Mouse (Mus musculus): Measurements from ENCODE around the gene Bcl9. TPM values are rescaled to one million over a fixed set of nuclear protein-coding genes. Genes with fewer than 3 reads are reported as not detected.

Bcl9 gene
- polyA plus RNA-seq, 1 experiment, result 4.9 TPM

GRCm38 (mm10) chr3:97301586-97301985, 3.9 kb upstream of the Bcl9 start:
- Histone ChIP-seq H3ac (ENCODE audit: control insufficient read depth, insufficient read length, low read depth) (no peak overlapping the region), H3K27me3 (ENCODE audit: control insufficient read depth, insufficient read depth, insufficient read length) (no peaks in the 10 kb centered on the region), H3K79me3 (ENCODE audit: low read depth) (no peaks in the 10 kb centered on the region), H3K4me3 (ENCODE audit: insufficient read depth, poor library complexity, severe bottlenecking) (no peak overlapping the region), H3K36me3 (ENCODE audit: control insufficient read depth, insufficient read depth) (no peaks in the 10 kb centered on the region), H3K79me2 (ENCODE audit: control insufficient read depth, insufficient read depth) (no peaks in the 10 kb centered on the region)
- TF ChIP-seq FOSL1 (IDR thresholded peaks at IDR 0.05; ENCODE audit: insufficient read depth, low read length, poor library complexity, severe bottlenecking) (no peak), MYOG (IDR thresholded peaks at IDR 0.05; ENCODE audit: control insufficient read depth, extremely low read depth, insufficient read length) (no peak), CTCF (IDR thresholded peaks at IDR 0.05; ENCODE audit: control insufficient read depth, insufficient read depth, insufficient read length) (no peak), CEBPB (IDR thresholded peaks at IDR 0.05; ENCODE audit: low read depth) (no peak), MYOD1 (IDR thresholded peaks at IDR 0.05; ENCODE audit: control insufficient read depth, insufficient read length, low read depth) (no peak), MAX (IDR thresholded peaks at IDR 0.05) (no peak), USF1 (IDR thresholded peaks at IDR 0.05; ENCODE audit: low read depth) (no peak)

- no peaks in the 10 kb centered on the region for H3K79me2 ChIP-seq (ENCODE audit: control insufficient read depth, insufficient read depth)
- H3K27me3 ChIP-seq (ENCODE audit: control insufficient read depth, insufficient read depth, insufficient read length), result no peaks in the 10 kb centered on the region
- no peak overlapping the region for H3ac ChIP-seq (ENCODE audit: control insufficient read depth, insufficient read length, low read depth)
- TF ChIP-seq MYOD1 (IDR thresholded peaks at IDR 0.05; ENCODE audit: control insufficient read depth, insufficient read length, low read depth) (no peak), FOSL1 (IDR thresholded peaks at IDR 0.05; ENCODE audit: insufficient read depth, low read length, poor library complexity, severe bottlenecking) (peak; percentile 35)
- H3K4me3 ChIP-seq (ENCODE audit: insufficient read depth, poor library complexity, severe bottlenecking), result no peak overlapping the region
- no peaks in the 10 kb centered on the region for H3K36me3 ChIP-seq (ENCODE audit: control insufficient read depth, insufficient read depth)
- H3K79me3 ChIP-seq (ENCODE audit: low read depth), result no peaks in the 10 kb centered on the region
These were observed 2.7 kb upstream of the Bcl9 start for GRCm38 (mm10) chr3:97300370-97300769.

- no peak for TF ChIP-seq USF1 (IDR thresholded peaks at IDR 0.05; ENCODE audit: low read depth)
- TF ChIP-seq CTCF (IDR thresholded peaks at IDR 0.05; ENCODE audit: control insufficient read depth, insufficient read depth, insufficient read length), result no peak
- no peak for TF ChIP-seq MAX (IDR thresholded peaks at IDR 0.05)
- TF ChIP-seq CEBPB (IDR thresholded peaks at IDR 0.05; ENCODE audit: low read depth), result no peak
- TF ChIP-seq FOSL1 (IDR thresholded peaks at IDR 0.05; ENCODE audit: insufficient read depth, low read length, poor library complexity, severe bottlenecking), result no peak
- no peak for TF ChIP-seq MYOG (IDR thresholded peaks at IDR 0.05; ENCODE audit: control insufficient read depth, extremely low read depth, insufficient read length)
- TF ChIP-seq MYOD1 (IDR thresholded peaks at IDR 0.05; ENCODE audit: control insufficient read depth, insufficient read length, low read depth), result no peak
- H3ac ChIP-seq (ENCODE audit: control insufficient read depth, insufficient read length, low read depth), result no peak overlapping the region
- no peaks in the 10 kb centered on the region for H3K27me3 ChIP-seq (ENCODE audit: control insufficient read depth, insufficient read depth, insufficient read length)
These were observed 2.2 kb upstream of the Bcl9 start for GRCm38 (mm10) chr3:97299885-97300284.

DNA sequence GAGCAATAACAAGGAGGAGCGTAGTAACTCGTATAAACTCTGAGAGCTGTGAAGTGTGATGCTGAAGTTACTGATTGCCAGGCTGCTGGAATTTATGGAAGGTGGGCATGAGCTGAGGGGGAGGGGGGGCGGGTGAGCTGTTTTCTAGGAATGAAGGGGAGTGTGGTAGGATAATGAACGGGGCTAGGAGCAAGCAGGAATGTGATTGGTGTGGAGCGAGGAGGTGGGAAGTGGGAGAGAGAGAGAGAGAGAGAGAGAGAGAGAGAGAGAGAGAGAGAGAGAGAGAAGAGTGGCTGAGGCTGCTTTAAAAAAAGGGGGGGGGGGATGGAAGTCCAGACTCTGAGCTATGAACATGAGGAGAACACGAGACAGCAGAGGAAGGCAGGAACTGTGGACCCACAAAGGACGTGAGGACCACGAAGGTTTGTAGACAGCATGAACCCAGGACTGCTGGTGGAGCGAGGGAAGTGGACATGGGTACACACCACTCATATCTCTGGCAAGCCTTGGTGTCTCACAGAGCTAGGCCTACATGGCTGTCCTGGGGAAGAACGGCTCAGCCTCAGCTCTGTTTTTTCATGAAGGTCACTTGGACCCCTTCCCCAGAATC, 1.2 kb upstream of the Bcl9 start:
- Histone ChIP-seq H3K36me3 (ENCODE audit: control insufficient read depth, insufficient read depth) (no peaks in the 10 kb centered on the region), H3K79me3 (ENCODE audit: low read depth) (no peaks in the 10 kb centered on the region), H3ac (ENCODE audit: control insufficient read depth, insufficient read length, low read depth) (no peak overlapping the region), H3K27me3 (ENCODE audit: control insufficient read depth, insufficient read depth, insufficient read length) (no peaks in the 10 kb centered on the region), H3K4me3 (ENCODE audit: insufficient read depth, poor library complexity, severe bottlenecking) (no peak overlapping the region), H3K79me2 (ENCODE audit: control insufficient read depth, insufficient read depth) (no peaks in the 10 kb centered on the region)
- TF ChIP-seq USF1 (IDR thresholded peaks at IDR 0.05; ENCODE audit: low read depth), result no peak
- TF ChIP-seq MYOG (IDR thresholded peaks at IDR 0.05; ENCODE audit: control insufficient read depth, extremely low read depth, insufficient read length), result no peak

More at GRCm38 (mm10) chr3:97299885-97300284, 2.2 kb upstream of the Bcl9 start:
- Histone ChIP-seq H3K79me3 (ENCODE audit: low read depth) (no peaks in the 10 kb centered on the region), H3K4me3 (ENCODE audit: insufficient read depth, poor library complexity, severe bottlenecking) (no peak overlapping the region), H3K79me2 (ENCODE audit: control insufficient read depth, insufficient read depth) (no peaks in the 10 kb centered on the region), H3K36me3 (ENCODE audit: control insufficient read depth, insufficient read depth) (no peaks in the 10 kb centered on the region)

DNA sequence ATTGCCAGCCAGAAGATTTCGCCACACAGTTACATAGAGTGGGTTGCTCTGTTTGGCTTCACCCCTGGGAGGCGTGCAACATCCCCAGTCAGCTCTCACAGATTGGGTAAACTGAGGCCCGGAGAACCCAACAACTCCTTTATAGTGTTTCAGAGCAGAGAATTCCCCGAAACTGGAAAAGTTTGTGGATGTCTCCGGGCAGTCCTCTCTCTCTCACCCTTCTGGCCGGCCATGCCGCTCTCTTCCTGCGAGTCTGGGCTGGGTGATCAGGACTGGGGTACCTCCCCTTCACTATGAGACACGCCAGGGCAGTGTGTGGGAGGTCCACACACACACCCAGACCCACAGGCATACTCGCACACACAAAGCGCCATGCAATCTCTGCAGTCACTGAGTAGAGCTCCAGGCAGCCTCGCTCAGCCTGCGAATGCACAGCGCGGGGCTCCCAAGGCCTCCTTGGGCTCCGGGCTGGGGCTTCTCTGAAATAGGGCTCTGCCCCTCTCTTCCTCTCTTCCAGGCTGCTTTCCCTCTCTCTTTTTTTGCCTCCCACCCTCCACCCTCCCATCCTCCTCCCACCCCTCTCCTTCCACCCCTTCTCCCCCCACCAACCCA, 670 bp downstream of the Bcl9 start:
- Histone ChIP-seq H3K79me2 (ENCODE audit: control insufficient read depth, insufficient read depth) (no peaks in the 10 kb centered on the region), H3K4me3 (ENCODE audit: insufficient read depth, poor library complexity, severe bottlenecking) (peak overlapping the region; percentile 25), H3K27me3 (ENCODE audit: control insufficient read depth, insufficient read depth, insufficient read length) (no peaks in the 10 kb centered on the region), H3K79me3 (ENCODE audit: low read depth) (no peaks in the 10 kb centered on the region), H3ac (ENCODE audit: control insufficient read depth, insufficient read length, low read depth) (peak overlapping the region; percentile 31), H3K36me3 (ENCODE audit: control insufficient read depth, insufficient read depth) (no peaks in the 10 kb centered on the region)
- TF ChIP-seq CTCF (IDR thresholded peaks at IDR 0.05; ENCODE audit: control insufficient read depth, insufficient read depth, insufficient read length) (no peak), FOSL1 (IDR thresholded peaks at IDR 0.05; ENCODE audit: insufficient read depth, low read length, poor library complexity, severe bottlenecking) (no peak), MYOG (IDR thresholded peaks at IDR 0.05; ENCODE audit: control insufficient read depth, extremely low read depth, insufficient read length) (no peak), MYOD1 (IDR thresholded peaks at IDR 0.05; ENCODE audit: control insufficient read depth, insufficient read length, low read depth) (no peak), MAX (IDR thresholded peaks at IDR 0.05) (no peak), USF1 (IDR thresholded peaks at IDR 0.05; ENCODE audit: low read depth) (no peak), CEBPB (IDR thresholded peaks at IDR 0.05; ENCODE audit: low read depth) (no peak)

GRCm38 (mm10) chr3:97294334-97294733, 3.4 kb downstream of the Bcl9 start:
- Histone ChIP-seq H3K79me2 (ENCODE audit: control insufficient read depth, insufficient read depth) (no peaks in the 10 kb centered on the region), H3K4me3 (ENCODE audit: insufficient read depth, poor library complexity, severe bottlenecking) (no peak overlapping the region), H3K36me3 (ENCODE audit: control insufficient read depth, insufficient read depth) (no peaks in the 10 kb centered on the region), H3K27me3 (ENCODE audit: control insufficient read depth, insufficient read depth, insufficient read length) (no peaks in the 10 kb centered on the region), H3ac (ENCODE audit: control insufficient read depth, insufficient read length, low read depth) (no peak overlapping the region), H3K79me3 (ENCODE audit: low read depth) (no peaks in the 10 kb centered on the region)
- TF ChIP-seq USF1 (IDR thresholded peaks at IDR 0.05; ENCODE audit: low read depth) (no peak), MAX (IDR thresholded peaks at IDR 0.05) (no peak), CTCF (IDR thresholded peaks at IDR 0.05; ENCODE audit: control insufficient read depth, insufficient read depth, insufficient read length) (no peak), CEBPB (IDR thresholded peaks at IDR 0.05; ENCODE audit: low read depth) (no peak), MYOG (IDR thresholded peaks at IDR 0.05; ENCODE audit: control insufficient read depth, extremely low read depth, insufficient read length) (no peak), FOSL1 (IDR thresholded peaks at IDR 0.05; ENCODE audit: insufficient read depth, low read length, poor library complexity, severe bottlenecking) (no peak), MYOD1 (IDR thresholded peaks at IDR 0.05; ENCODE audit: control insufficient read depth, insufficient read length, low read depth) (no peak)
